Mouse (Mus musculus) liver, embryonic 14.5 days (tissue): Measurements from ENCODE around the gene Gm6096. TPM values are rescaled to one million over a fixed set of nuclear protein-coding genes. Genes with fewer than 3 reads are reported as not detected.

Experiments used
- ATAC-seq: fragments of 200-750 bp; cut with Nextera tagmentation; 2 replicates; pipeline ENCODE4 v1.8.0; 2017; ENCODE audit warnings: moderate number of reproducible peaks, mild to moderate bottlenecking, moderate library complexity; ENCODE audit not compliant: insufficient read depth
- DNase-seq, 3 experiments: peaks; one replicate each; pipeline ENCODE4 v3.0.0-alpha.2; 2012 to 2013; ENCODE audit warnings: low read depth in 3 of 3, low spot score in 3 of 3
- H3K27ac ChIP-seq: fragments of 300-500 bp; sonication (generic); 2 replicates; pipeline ENCODE4 v1.5.1; 2014; ENCODE audit warnings: moderate library complexity, mild to moderate bottlenecking, control low read depth, inconsistent platforms
- H3K27me3 ChIP-seq: fragments of 300-500 bp; sonication (generic); 2 replicates; pipeline ENCODE4 v1.6.1; 2014; ENCODE audit warnings: mild to moderate bottlenecking, low read length, moderate library complexity; ENCODE audit not compliant: control insufficient read depth, insufficient read depth
- H3K36me3 ChIP-seq: fragments of 300-500 bp; sonication (generic); replicated peaks from 2 replicates; pipeline ENCODE4 v1.6.1; 2014; ENCODE audit warnings: low read depth; ENCODE audit not compliant: control insufficient read depth, insufficient read depth
- H3K4me1 ChIP-seq, 2 experiments: fragments of 200-500 bp in 1 of 2; fragments of 300-500 bp in 1 of 2; sonication (generic) in 1 of 2; replicated peaks; 2 replicates each; pipeline ENCODE4 v1.6.1; 2012 to 2014; ENCODE audit warnings: antibody characterized with exemption in 1 of 2, inconsistent platforms in 1 of 2, low read length in 1 of 2; ENCODE audit not compliant: control insufficient read depth in 2 of 2, insufficient read depth in 2 of 2
- H3K4me2 ChIP-seq: fragments of 300-500 bp; sonication (generic); 2 replicates; pipeline ENCODE4 v1.6.1; 2014; ENCODE audit warnings: low read depth, mild to moderate bottlenecking, control low read depth, moderate library complexity
- H3K4me3 ChIP-seq, 2 experiments: fragments of 200-500 bp in 1 of 2; fragments of 300-500 bp in 1 of 2; sonication (generic) in 1 of 2; 2 replicates each; pipeline ENCODE4 v1.5.1; 2012 to 2014; ENCODE audit warnings: low read depth in 2 of 2, low read length in 2 of 2, mild to moderate bottlenecking in 2 of 2, control low read depth in 1 of 2, inconsistent platforms in 1 of 2, moderate library complexity in 1 of 2; ENCODE audit not compliant: insufficient read depth in 1 of 2
- H3K9ac ChIP-seq: fragments of 300-500 bp; sonication (generic); replicated peaks from 2 replicates; pipeline ENCODE4 v1.6.1; 2014; ENCODE audit warnings: mild to moderate bottlenecking, control low read depth, moderate library complexity
- H3K9me3 ChIP-seq: fragments of 300-500 bp; sonication (generic); 2 replicates; pipeline ENCODE4 v1.6.1; 2016; ENCODE audit warnings: low read length, mixed read lengths; ENCODE audit not compliant: control insufficient read depth
- CTCF ChIP-seq: IDR thresholded peaks from 2 replicates; pipeline ENCODE4 v1.5.1; 2016; ENCODE audit warnings: antibody characterized with exemption, low read depth, control low read depth
- EP300 ChIP-seq: IDR thresholded peaks from 2 replicates; pipeline ENCODE4 v1.6.1; 2016; ENCODE audit warnings: antibody characterized with exemption, low read depth
- WGBS: fragments of 180-500 bp; shearing (Covaris S2); extraction: QIAGEN DNeasy Blood & Tissue Kit; methylation state at CpG from one replicate; pipeline ENCODE4 v1.1.7; 2014; ENCODE audit not compliant: insufficient replicate concordance; 5-methylcytosine and 5-hydroxymethylcytosine counted together
- polyA plus RNA-seq, 2 experiments: library from polyadenylated mRNA; depleted of rRNA in 1 of 2; stranded (reverse) in 1 of 2; unstranded in 1 of 2; fragments of >200 nt; fragmentation: Nextera tagmentation in 1 of 2; extraction: Ambion mirVana in 1 of 2; gene quantifications; 2 replicates each; pipeline versions ENCODE4 v1.2.1 to v1.2.3; 2012 to 2014

Gene Gm6096
- polyA plus RNA-seq, 2 experiments = 0.30 TPM; not detected in 1

- H3K9me3 ChIP-seq = no peaks in the 10 kb centered on the region
- WGBS = under 1% methylated on average over 46 of the region's 46 CpGs
- no peak for TF ChIP-seq CTCF
- peak; percentile 61; the same call in 1 of the 2 replicates for TF ChIP-seq EP300
- H3K27ac ChIP-seq = peak overlapping the region; percentile 75
- ATAC-seq (peak; percentile 88), DNase-seq (peak; percentile 91 to 94 (median 92))
- peak overlapping the region; percentile 59 to 63 for H3K4me3 ChIP-seq
- H3K4me1 ChIP-seq = peaks cover 20 to 28% of the 10 kb centered on the region in 2 experiments
- peaks cover 13% of the 10 kb centered on the region for H3K36me3 ChIP-seq
- peak overlapping the region; percentile 70 for H3K4me2 ChIP-seq
- peak overlapping the region; percentile 74 for H3K9ac ChIP-seq
- no peaks in the 10 kb centered on the region for H3K27me3 ChIP-seq
Measured at GRCm38 (mm10) chr7:34233909-34234609, 16.8 kb upstream of the Gm6096 start.

- Histone ChIP-seq H3K9me3 (no peaks in the 10 kb centered on the region), H3K9ac (peak overlapping the region; percentile 74), H3K4me3 (peak overlapping the region; percentile 59 to 63), H3K4me1 (peaks cover 16 to 23% of the 10 kb centered on the region in 2 experiments), H3K4me2 (peak overlapping the region; percentile 70), H3K36me3 (peaks cover 20% of the 10 kb centered on the region), H3K27ac (peak overlapping the region; percentile 75), H3K27me3 (no peaks in the 10 kb centered on the region)
- DNase-seq = no peak
- no peak for ATAC-seq
- TF ChIP-seq EP300 = no peak
- TF ChIP-seq CTCF = no peak
- under 1% methylated on average over 17 of the region's 17 CpGs for WGBS
Measured at GRCm38 (mm10) chr7:34234610-34235561, 16.0 kb upstream of the Gm6096 start.

- H3K36me3 ChIP-seq = peaks cover 22% of the 10 kb centered on the region
- DNase-seq = no peak
- TF ChIP-seq EP300 (no peak), CTCF (0 out of 2 replicates have a peak, but pooled peaks have one; percentile 2)
- no peaks in the 10 kb centered on the region for H3K27me3 ChIP-seq
- H3K4me2 ChIP-seq = no peak overlapping the region
- H3K9ac ChIP-seq = no peak overlapping the region
- H3K4me1 ChIP-seq = peaks cover 14 to 20% of the 10 kb centered on the region in 2 experiments
- H3K9me3 ChIP-seq = no peaks in the 10 kb centered on the region
- WGBS = 78% methylated on average over 5 of the region's 5 CpGs
- H3K27ac ChIP-seq = no peak overlapping the region
- H3K4me3 ChIP-seq = no peak overlapping the region
- ATAC-seq = no peak
Measured at GRCm38 (mm10) chr7:34235602-34236001, 15.2 kb upstream of the Gm6096 start.

GRCm38 (mm10) chr7:34238086-34238485, 12.8 kb upstream of the Gm6096 start:
- Histone ChIP-seq H3K4me3 (no peak overlapping the region), H3K9ac (no peak overlapping the region), H3K9me3 (no peaks in the 10 kb centered on the region), H3K4me2 (no peak overlapping the region), H3K36me3 (peaks cover 34% of the 10 kb centered on the region), H3K4me1 (peaks cover 4 to 10% of the 10 kb centered on the region in 2 experiments), H3K27ac (no peak overlapping the region), H3K27me3 (no peaks in the 10 kb centered on the region)
- ATAC-seq (no peak), DNase-seq (no peak)
- no peak for TF ChIP-seq CTCF
- no peak for TF ChIP-seq EP300
- 86% methylated on average over 5 of the region's 5 CpGs for WGBS

GRCm38 (mm10) chr7:34242176-34242575, 8.7 kb upstream of the Gm6096 start:
- no peak overlapping the region for H3K27ac ChIP-seq
- H3K27me3 ChIP-seq = no peaks in the 10 kb centered on the region
- no peak overlapping the region for H3K4me3 ChIP-seq
- H3K4me2 ChIP-seq = no peak overlapping the region
- no peak for DNase-seq
- H3K36me3 ChIP-seq = peaks cover 61% of the 10 kb centered on the region
- no peak overlapping the region for H3K9ac ChIP-seq
- WGBS = 84% methylated on average over 11 of the region's 11 CpGs
- TF ChIP-seq CTCF = no peak
- TF ChIP-seq EP300 = no peak
- H3K9me3 ChIP-seq = no peaks in the 10 kb centered on the region
- H3K4me1 ChIP-seq = no peaks in the 10 kb centered on the region
- ATAC-seq = no peak
